Mouse (Mus musculus) heart, adult 2 months (tissue): Measurements from ENCODE around the gene Fn3k.

Experiments
- EP300 ChIP-seq: fragments of 200-500 bp; IDR thresholded peaks from 2 replicates; pipeline ENCODE4 v1.6.1; 2011; ENCODE audit warnings: low read depth, low read length, control low read depth; ENCODE audit not compliant: insufficient read depth
- POLR2A ChIP-seq: fragments of 200-500 bp; IDR thresholded peaks from 2 replicates; pipeline ENCODE4 v1.6.1; 2011; ENCODE audit warnings: mild to moderate bottlenecking, low read depth, low read length, control low read depth; ENCODE audit not compliant: insufficient read depth

DNA sequence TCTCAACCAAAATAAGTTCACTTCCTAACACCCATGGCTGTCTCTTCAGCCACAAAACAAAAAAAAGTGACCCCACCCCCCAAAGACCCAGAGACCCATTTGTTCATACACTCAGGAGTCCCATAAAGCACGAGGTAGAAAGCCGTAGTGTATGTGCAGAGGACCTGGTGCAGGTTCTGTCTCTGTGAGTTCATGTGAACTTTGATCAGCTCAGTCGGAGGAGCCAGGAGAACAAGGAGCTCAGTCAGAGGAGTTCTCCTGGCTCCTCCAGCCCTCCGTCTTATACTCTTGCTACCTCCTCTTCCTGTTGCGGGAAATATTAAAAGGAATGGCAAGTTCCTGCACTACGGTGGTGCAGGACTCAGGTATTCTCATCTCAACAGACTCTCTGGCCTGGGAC is 32.7 kb downstream of the Fn3k start:
- TF ChIP-seq EP300 (no peak), POLR2A (no peak)
